Mouse (Mus musculus): ENCODE results near the gene Zfpl1. TPM values are rescaled to one million over a fixed set of nuclear protein-coding genes. Genes with fewer than 3 reads are reported as not detected.

Gene Zfpl1
- total and polyA plus RNA-seq, 2 experiments, result 7.9 to 49.1 TPM

DNA sequence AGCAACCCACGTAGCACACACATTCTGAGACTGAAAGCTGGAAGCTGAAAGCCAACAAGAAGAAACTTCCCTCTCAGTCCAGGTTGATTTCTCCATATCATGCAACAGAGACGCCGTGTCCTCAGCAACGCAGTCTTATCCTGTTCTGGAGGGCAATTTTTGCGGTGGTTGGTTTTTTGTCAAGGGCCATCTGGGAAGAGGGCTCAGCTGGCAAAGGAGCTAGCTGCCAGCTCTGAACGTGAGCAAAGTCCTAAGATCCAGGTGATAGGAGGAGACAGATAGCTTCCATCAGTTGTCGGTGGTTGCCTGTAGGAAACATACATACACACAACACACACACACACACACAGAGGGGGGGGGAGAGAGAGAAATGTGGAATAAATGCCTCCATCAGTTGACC, 46.4 kb downstream of the Zfpl1 start:
- no peaks in the 10 kb centered on the region for H3K36me3 ChIP-seq (ENCODE audit: control insufficient read depth, insufficient read depth, low read length)
- no peak for DNase-seq (ENCODE audit: extremely low read depth, low read depth, low spot score)
- H3K4me3 ChIP-seq (ENCODE audit: insufficient read depth, low read depth, low read length), result no peak overlapping the region
- H3K4me1 ChIP-seq (ENCODE audit: control insufficient read depth, insufficient read depth, low read length), result peaks cover 18% of the 10 kb centered on the region
- no peak overlapping the region for H3K9ac ChIP-seq (ENCODE audit: low read depth, low read length)
- WGBS, result 71% methylated on average over 7 of the region's 7 CpGs
- no peaks in the 10 kb centered on the region for H3K27me3 ChIP-seq (ENCODE audit: control insufficient read depth, insufficient read depth, low read length)
- H3K79me2 ChIP-seq (ENCODE audit: control insufficient read depth, insufficient read depth, low read length), result no peaks in the 10 kb centered on the region
- H3K27ac ChIP-seq (replicated peaks; ENCODE audit: insufficient read depth, low read depth, low read length), result no peak overlapping the region
- TF ChIP-seq POLR2A (IDR thresholded peaks at IDR 0.05; ENCODE audit: extremely low read depth, insufficient read depth, low read length), result no peak
- no peak for TF ChIP-seq CTCF (IDR thresholded peaks at IDR 0.05; ENCODE audit: low read depth, low read length)

DNA sequence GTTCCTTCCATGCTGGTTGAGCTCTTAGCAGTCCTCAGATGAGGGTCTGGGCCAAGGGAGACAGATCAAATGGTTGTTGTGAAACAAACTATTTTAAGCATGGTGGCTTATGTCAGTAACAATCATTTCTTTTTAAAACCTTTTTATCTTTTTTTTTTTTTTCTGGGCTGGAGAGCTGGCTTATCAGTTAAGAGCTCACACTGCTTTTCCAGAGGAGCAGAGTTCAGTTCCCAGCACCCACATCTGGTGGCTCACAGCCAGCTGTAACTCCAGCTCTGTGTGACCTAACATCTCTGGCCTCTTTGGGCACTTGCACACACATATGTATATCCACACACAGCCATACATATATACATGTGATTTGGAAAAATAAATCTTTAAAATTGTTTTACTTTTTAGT, 47.1 kb downstream of the Zfpl1 start:
- Histone ChIP-seq H3K9ac (ENCODE audit: low read depth, low read length) (no peak overlapping the region), H3K79me2 (ENCODE audit: control insufficient read depth, insufficient read depth, low read length) (no peaks in the 10 kb centered on the region), H3K4me3 (ENCODE audit: insufficient read depth, low read depth, low read length) (no peak overlapping the region), H3K36me3 (ENCODE audit: control insufficient read depth, insufficient read depth, low read length) (no peaks in the 10 kb centered on the region), H3K27me3 (ENCODE audit: control insufficient read depth, insufficient read depth, low read length) (no peaks in the 10 kb centered on the region), H3K4me1 (ENCODE audit: control insufficient read depth, insufficient read depth, low read length) (peaks cover 20% of the 10 kb centered on the region), H3K27ac (replicated peaks; ENCODE audit: insufficient read depth, low read depth, low read length) (no peak overlapping the region)
- no peak for TF ChIP-seq CTCF (IDR thresholded peaks at IDR 0.05; ENCODE audit: low read depth, low read length)
- TF ChIP-seq POLR2A (IDR thresholded peaks at IDR 0.05; ENCODE audit: extremely low read depth, insufficient read depth, low read length), result no peak
- peak; percentile 86 for DNase-seq (ENCODE audit: extremely low read depth, low read depth, low spot score)

DNA sequence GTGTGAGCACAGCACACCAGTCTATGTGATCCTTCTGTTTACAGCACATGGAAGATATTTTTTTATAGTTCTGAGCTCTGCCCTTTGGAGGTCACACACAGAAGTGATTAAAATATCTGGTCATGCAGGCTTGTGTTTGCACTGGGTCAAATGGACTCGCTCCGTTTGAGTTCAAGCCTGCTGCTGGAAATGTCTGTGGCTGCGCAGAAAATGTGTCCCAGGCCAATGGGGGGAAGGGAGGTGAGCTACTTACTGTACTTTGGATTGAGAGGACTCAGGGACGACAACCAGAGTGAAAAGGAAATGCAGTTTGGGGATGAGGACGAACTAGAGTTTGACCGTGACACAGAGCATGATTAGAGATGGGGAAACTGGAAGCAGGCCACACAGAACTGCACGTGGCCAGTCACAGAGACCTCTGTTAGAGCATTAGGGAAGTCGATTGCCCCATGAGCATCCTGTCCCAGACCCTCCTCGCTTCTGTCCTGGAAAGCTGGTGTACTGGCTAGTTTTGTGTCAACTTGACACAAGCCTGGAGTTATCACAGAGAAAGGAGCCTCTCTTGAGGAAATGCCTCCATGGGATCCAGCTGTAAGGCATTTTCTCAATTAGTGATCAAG, 48.7 kb downstream of the Zfpl1 start:
- TF ChIP-seq POLR2A (IDR thresholded peaks at IDR 0.05; ENCODE audit: extremely low read depth, insufficient read depth, low read length), result no peak
- H3K27me3 ChIP-seq (ENCODE audit: control insufficient read depth, insufficient read depth, low read length), result no peaks in the 10 kb centered on the region
- no peak overlapping the region for H3K9ac ChIP-seq (ENCODE audit: low read depth, low read length)
- H3K36me3 ChIP-seq (ENCODE audit: control insufficient read depth, insufficient read depth, low read length), result no peaks in the 10 kb centered on the region
- peak overlapping the region; percentile 65 for H3K27ac ChIP-seq (replicated peaks; ENCODE audit: insufficient read depth, low read depth, low read length)
- 9% methylated on average over 9 of the region's 9 CpGs for WGBS
- H3K79me2 ChIP-seq (ENCODE audit: control insufficient read depth, insufficient read depth, low read length), result no peaks in the 10 kb centered on the region
- peaks cover 12% of the 10 kb centered on the region for H3K4me1 ChIP-seq (ENCODE audit: control insufficient read depth, insufficient read depth, low read length)
- H3K4me3 ChIP-seq (ENCODE audit: insufficient read depth, low read depth, low read length), result no peak overlapping the region
- peak; percentile 96 for DNase-seq (ENCODE audit: extremely low read depth, low read depth, low spot score)

Other genes starting within 250 kb of the Zfpl1 start
- 5.2 and 5.9 TPM in 2 replicates for gene Frmd8, start 209.7 kb downstream of the Zfpl1 start, total RNA-seq (2014; rRNA removed)
- 10.3 and 14.2 TPM in 2 replicates for gene Frmd8, start 209.7 kb downstream of the Zfpl1 start, polyA plus RNA-seq (2012; rRNA removed)
- gene Slc25a45, start 207.1 kb downstream of the Zfpl1 start, total RNA-seq (2014; rRNA removed), result 8.6 and 13.0 TPM in 2 replicates
- 52.8 and 57.7 TPM in 2 replicates for gene Slc25a45, start 207.1 kb downstream of the Zfpl1 start, polyA plus RNA-seq (2012; rRNA removed)
- gene Tigd3, start 190.8 kb downstream of the Zfpl1 start, total RNA-seq (2014; rRNA removed), result 0.18 and 0.27 TPM in 2 replicates
- gene Tigd3, start 190.8 kb downstream of the Zfpl1 start, polyA plus RNA-seq (2012; rRNA removed), result 0.16 and 0.24 TPM in 2 replicates
- 10.3 and 10.7 TPM in 2 replicates for gene Dpf2, start 171.9 kb downstream of the Zfpl1 start, total RNA-seq (2014; rRNA removed)
- 28.8 and 40.0 TPM in 2 replicates for gene Dpf2, start 171.9 kb downstream of the Zfpl1 start, polyA plus RNA-seq (2012; rRNA removed)
- gene Cdc42ep2, start 160.1 kb downstream of the Zfpl1 start, total RNA-seq (2014; rRNA removed), result 1.7 and 2.1 TPM in 2 replicates
- gene Cdc42ep2, start 160.1 kb downstream of the Zfpl1 start, polyA plus RNA-seq (2012; rRNA removed), result 2.1 and 2.4 TPM in 2 replicates
- 6.7 and 8.3 TPM in 2 replicates for gene Pola2, start 120.8 kb downstream of the Zfpl1 start, total RNA-seq (2014; rRNA removed)
- 10.5 and 14.3 TPM in 2 replicates for gene Pola2, start 120.8 kb downstream of the Zfpl1 start, polyA plus RNA-seq (2012; rRNA removed)
- not detected in 2 replicates for gene Slc22a20, start 98.8 kb downstream of the Zfpl1 start, total RNA-seq (2014; rRNA removed)
- not detected in 2 replicates for gene Slc22a20, start 98.8 kb downstream of the Zfpl1 start, polyA plus RNA-seq (2012; rRNA removed)
- 8.0 and 9.9 TPM in 2 replicates for gene Capn1, start 69.1 kb downstream of the Zfpl1 start, total RNA-seq (2014; rRNA removed)
- 10.6 and 12.7 TPM in 2 replicates for gene Capn1, start 69.1 kb downstream of the Zfpl1 start, polyA plus RNA-seq (2012; rRNA removed)
- 7.6 and 15.2 TPM in 2 replicates for gene Syvn1, start 38.4 kb downstream of the Zfpl1 start, total RNA-seq (2014; rRNA removed)
- 53.0 and 64.7 TPM in 2 replicates for gene Syvn1, start 38.4 kb downstream of the Zfpl1 start, polyA plus RNA-seq (2012; rRNA removed)
- 27.1 and 27.2 TPM in 2 replicates for gene Mrpl49, start 27.2 kb downstream of the Zfpl1 start, total RNA-seq (2014; rRNA removed)
- gene Mrpl49, start 27.2 kb downstream of the Zfpl1 start, polyA plus RNA-seq (2012; rRNA removed), result 13.6 and 16.8 TPM in 2 replicates
- gene Fau, start 27.1 kb downstream of the Zfpl1 start, total RNA-seq (2014; rRNA removed), result 455 and 560 TPM in 2 replicates
- gene Fau, start 27.1 kb downstream of the Zfpl1 start, polyA plus RNA-seq (2012; rRNA removed), result 715 and 820 TPM in 2 replicates
- gene Znhit2, start 23.8 kb downstream of the Zfpl1 start, total RNA-seq (2014; rRNA removed), result 10.9 and 12.6 TPM in 2 replicates
- gene Znhit2, start 23.8 kb downstream of the Zfpl1 start, polyA plus RNA-seq (2012; rRNA removed), result 52.6 and 52.7 TPM in 2 replicates
- gene Tm7sf2, start 16.6 kb downstream of the Zfpl1 start, total RNA-seq (2014; rRNA removed), result 185 and 210 TPM in 2 replicates
- gene Tm7sf2, start 16.6 kb downstream of the Zfpl1 start, polyA plus RNA-seq (2012; rRNA removed), result 433 and 503 TPM in 2 replicates
- gene Vps51, start 7.7 kb downstream of the Zfpl1 start, total RNA-seq (2014; rRNA removed), result 16.0 and 19.8 TPM in 2 replicates
- gene Vps51, start 7.7 kb downstream of the Zfpl1 start, polyA plus RNA-seq (2012; rRNA removed), result 30.4 and 36.3 TPM in 2 replicates
- not detected in 2 replicates for gene Tmem262, start 4.9 kb downstream of the Zfpl1 start, total RNA-seq (2014; rRNA removed)
- not detected in 2 replicates for gene Tmem262, start 4.9 kb downstream of the Zfpl1 start, polyA plus RNA-seq (2012; rRNA removed)
- gene Gm28374, start 2.7 kb downstream of the Zfpl1 start, total RNA-seq (2014; rRNA removed), result 0.34 and 0.46 TPM in 2 replicates
- 0.20 TPM in 1 of 2 replicates, not detected in the other for gene Gm28374, start 2.7 kb downstream of the Zfpl1 start, polyA plus RNA-seq (2012; rRNA removed)
- gene Cdca5, start within 50 bp of the Zfpl1 start, total RNA-seq (2014; rRNA removed), result 0.28 and 0.47 TPM in 2 replicates
- 0.18 and 0.20 TPM in 2 replicates for gene Cdca5, start within 50 bp of the Zfpl1 start, polyA plus RNA-seq (2012; rRNA removed)
- gene AC131692.1, start 9.5 kb upstream of the Zfpl1 start, total RNA-seq (2014; rRNA removed), result not detected in 2 replicates
- not detected in 2 replicates for gene AC131692.1, start 9.5 kb upstream of the Zfpl1 start, polyA plus RNA-seq (2012; rRNA removed)
- gene Naaladl1, start 20.8 kb upstream of the Zfpl1 start, total RNA-seq (2014; rRNA removed), result not detected in 2 replicates
- gene Naaladl1, start 20.8 kb upstream of the Zfpl1 start, polyA plus RNA-seq (2012; rRNA removed), result not detected in 2 replicates
- 4.0 and 4.9 TPM in 2 replicates for gene Sac3d1, start 33.7 kb upstream of the Zfpl1 start, total RNA-seq (2014; rRNA removed)
- gene Sac3d1, start 33.7 kb upstream of the Zfpl1 start, polyA plus RNA-seq (2012; rRNA removed), result 19.4 and 22.0 TPM in 2 replicates
- 7.2 and 10.5 TPM in 2 replicates for gene Snx15, start 43.3 kb upstream of the Zfpl1 start, total RNA-seq (2014; rRNA removed)
- gene Snx15, start 43.3 kb upstream of the Zfpl1 start, polyA plus RNA-seq (2012; rRNA removed), result 19.1 and 20.5 TPM in 2 replicates
- gene Batf2, start 56.0 kb upstream of the Zfpl1 start, total RNA-seq (2014; rRNA removed), result 0.74 and 1.6 TPM in 2 replicates
- 1.1 and 2.4 TPM in 2 replicates for gene Batf2, start 56.0 kb upstream of the Zfpl1 start, polyA plus RNA-seq (2012; rRNA removed)
- 2.5 and 3.0 TPM in 2 replicates for gene Arl2, start 56.6 kb upstream of the Zfpl1 start, total RNA-seq (2014; rRNA removed)
- 13.9 and 16.3 TPM in 2 replicates for gene Arl2, start 56.6 kb upstream of the Zfpl1 start, polyA plus RNA-seq (2012; rRNA removed)
- not detected in 2 replicates for gene Majin, start 99.4 kb upstream of the Zfpl1 start, total RNA-seq (2014; rRNA removed)
- 0.14 TPM in 1 of 2 replicates, not detected in the other for gene Majin, start 99.4 kb upstream of the Zfpl1 start, polyA plus RNA-seq (2012; rRNA removed)
- 0.27 and 0.28 TPM in 2 replicates for gene Gpha2, start 141.4 kb upstream of the Zfpl1 start, total RNA-seq (2014; rRNA removed)
- not detected in 2 replicates for gene Gpha2, start 141.4 kb upstream of the Zfpl1 start, polyA plus RNA-seq (2012; rRNA removed)
- 3.2 and 3.3 TPM in 2 replicates for gene Ppp2r5b, start 150.9 kb upstream of the Zfpl1 start, total RNA-seq (2014; rRNA removed)
- 12.5 and 14.5 TPM in 2 replicates for gene Ppp2r5b, start 150.9 kb upstream of the Zfpl1 start, polyA plus RNA-seq (2012; rRNA removed)
- gene Atg2a, start 156.7 kb upstream of the Zfpl1 start, total RNA-seq (2014; rRNA removed), result 9.1 and 16.0 TPM in 2 replicates
- gene Atg2a, start 156.7 kb upstream of the Zfpl1 start, polyA plus RNA-seq (2012; rRNA removed), result 26.8 and 32.3 TPM in 2 replicates
- 25.3 and 29.7 TPM in 2 replicates for gene Ehd1, start 191.8 kb upstream of the Zfpl1 start, total RNA-seq (2014; rRNA removed)
- gene Ehd1, start 191.8 kb upstream of the Zfpl1 start, polyA plus RNA-seq (2012; rRNA removed), result 140 and 154 TPM in 2 replicates
- 3.1 and 4.6 TPM in 2 replicates for gene Cdc42bpg, start 221.5 kb upstream of the Zfpl1 start, total RNA-seq (2014; rRNA removed)
- gene Cdc42bpg, start 221.5 kb upstream of the Zfpl1 start, polyA plus RNA-seq (2012; rRNA removed), result 6.7 and 7.3 TPM in 2 replicates